Mouse (Mus musculus) heart, postnatal 0 days (tissue): Measurements from ENCODE around the gene Haus2. TPM values are rescaled to one million over a fixed set of nuclear protein-coding genes. Genes with fewer than 3 reads are reported as not detected.
"Not testable (repeated sequence)": the region's sequence is repeated elsewhere in the genome, so short reads cannot be mapped to it uniquely, and the experiment has no call there.

Experiments used
- ATAC-seq: fragments of 200-750 bp; cut with Nextera tagmentation; 2 replicates; pipeline ENCODE4 v1.8.0; 2017; ENCODE audit warnings: low read depth, moderate number of reproducible peaks, moderate library complexity; ENCODE audit not compliant: insufficient read depth
- DNase-seq: peaks from one replicate; pipeline ENCODE4 v3.0.0-alpha.2; 2016; ENCODE audit warnings: low spot score
- H3K27ac ChIP-seq: fragments of 300-500 bp; sonication (generic); 2 replicates; pipeline ENCODE4 v1.5.1; 2014; ENCODE audit warnings: low read depth, mild to moderate bottlenecking
- H3K27me3 ChIP-seq: fragments of 300-500 bp; sonication (generic); 2 replicates; pipeline ENCODE4 v1.6.1; 2014; ENCODE audit warnings: low read length, mixed read lengths; ENCODE audit not compliant: control insufficient read depth, insufficient read depth
- H3K36me3 ChIP-seq: fragments of 300-500 bp; sonication (generic); replicated peaks from 2 replicates; pipeline ENCODE4 v1.6.1; 2014; ENCODE audit warnings: low read length, mixed read lengths; ENCODE audit not compliant: control insufficient read depth, insufficient read depth
- H3K4me1 ChIP-seq: fragments of 300-500 bp; sonication (generic); 2 replicates; pipeline ENCODE4 v1.6.1; 2014; ENCODE audit warnings: antibody characterized with exemption; ENCODE audit not compliant: control insufficient read depth, insufficient read depth
- H3K4me2 ChIP-seq: fragments of 300-500 bp; sonication (generic); 2 replicates; pipeline ENCODE4 v1.6.1; 2014; ENCODE audit warnings: low read depth, mild to moderate bottlenecking, low read length, moderate library complexity
- H3K4me3 ChIP-seq: fragments of 300-500 bp; sonication (generic); 2 replicates; pipeline ENCODE4 v1.5.1; 2014; ENCODE audit warnings: low read depth, low read length
- H3K9ac ChIP-seq: fragments of 300-500 bp; sonication (generic); replicated peaks from 2 replicates; pipeline ENCODE4 v1.6.1; 2014; ENCODE audit warnings: low read depth, low read length, mixed read lengths
- H3K9me3 ChIP-seq: fragments of 300-500 bp; sonication (generic); replicated peaks from 2 replicates; pipeline ENCODE4 v1.6.1; 2016; ENCODE audit warnings: low read length; ENCODE audit not compliant: control insufficient read depth
- CTCF ChIP-seq: IDR thresholded peaks from 2 replicates; pipeline ENCODE4 v1.5.1; 2016; ENCODE audit warnings: antibody characterized with exemption, control low read depth, low read depth
- EP300 ChIP-seq: IDR thresholded peaks from 2 replicates; pipeline ENCODE4 v1.6.1; 2016; ENCODE audit warnings: antibody characterized with exemption, low read depth
- WGBS: fragments of 180-500 bp; shearing (Covaris S2); extraction: QIAGEN DNeasy Blood & Tissue Kit; methylation state at CpG from one replicate; pipeline ENCODE4 v1.1.7; 2014; 5-methylcytosine and 5-hydroxymethylcytosine counted together
- polyA plus RNA-seq: library from polyadenylated mRNA; unstranded; fragments of >200 nt; fragmentation: Nextera tagmentation; extraction: Ambion mirVana; gene quantifications from 2 replicates; pipeline ENCODE4 v1.2.1, GENCODE M21; 2015
- total RNA-seq: library from RNA; depleted of rRNA; stranded (reverse); fragments of >200 nt; gene quantifications from 2 replicates; pipeline ENCODE4 v1.2.3, GENCODE M21; 2014; ENCODE audit warnings: low replicate concordance

Gene Haus2
- total and polyA plus RNA-seq, 2 experiments from 2014 or later, result 18.3 to 22.2 TPM

DNA sequence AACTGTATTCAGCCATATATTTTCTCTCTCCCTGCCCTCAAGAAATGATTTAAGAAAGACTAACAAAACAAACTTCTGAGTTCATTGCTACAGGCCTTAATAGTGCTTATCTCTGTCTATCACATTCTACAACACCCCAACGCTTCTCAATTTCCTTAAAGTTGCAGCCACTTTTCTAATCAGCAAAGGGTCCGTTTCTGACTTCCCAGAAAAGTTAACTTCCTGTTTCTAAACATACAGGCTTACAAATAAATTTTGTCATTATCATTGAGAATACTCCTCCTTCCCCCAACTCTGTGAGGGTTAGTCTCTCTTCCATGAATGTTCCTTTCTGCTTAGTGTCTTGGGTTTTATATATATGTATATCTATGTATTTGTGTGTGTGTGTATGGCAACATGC is 43.8 kb upstream of the Haus2 start:
- H3K9ac ChIP-seq, result no peak overlapping the region
- peaks cover 11% of the 10 kb centered on the region; the same call in 1 of the 2 replicates for H3K4me1 ChIP-seq
- H3K9me3 ChIP-seq, result no peaks in the 10 kb centered on the region
- no peaks in the 10 kb centered on the region for H3K27me3 ChIP-seq
- no peak overlapping the region for H3K4me3 ChIP-seq
- H3K4me2 ChIP-seq, result no peak overlapping the region
- WGBS, result 58% methylated on average over 2 of the region's 2 CpGs
- H3K27ac ChIP-seq, result no peak overlapping the region
- ATAC-seq (no peak), DNase-seq (no peak)
- TF ChIP-seq EP300 (no peak), CTCF (no peak)
- no peaks in the 10 kb centered on the region for H3K36me3 ChIP-seq

DNA sequence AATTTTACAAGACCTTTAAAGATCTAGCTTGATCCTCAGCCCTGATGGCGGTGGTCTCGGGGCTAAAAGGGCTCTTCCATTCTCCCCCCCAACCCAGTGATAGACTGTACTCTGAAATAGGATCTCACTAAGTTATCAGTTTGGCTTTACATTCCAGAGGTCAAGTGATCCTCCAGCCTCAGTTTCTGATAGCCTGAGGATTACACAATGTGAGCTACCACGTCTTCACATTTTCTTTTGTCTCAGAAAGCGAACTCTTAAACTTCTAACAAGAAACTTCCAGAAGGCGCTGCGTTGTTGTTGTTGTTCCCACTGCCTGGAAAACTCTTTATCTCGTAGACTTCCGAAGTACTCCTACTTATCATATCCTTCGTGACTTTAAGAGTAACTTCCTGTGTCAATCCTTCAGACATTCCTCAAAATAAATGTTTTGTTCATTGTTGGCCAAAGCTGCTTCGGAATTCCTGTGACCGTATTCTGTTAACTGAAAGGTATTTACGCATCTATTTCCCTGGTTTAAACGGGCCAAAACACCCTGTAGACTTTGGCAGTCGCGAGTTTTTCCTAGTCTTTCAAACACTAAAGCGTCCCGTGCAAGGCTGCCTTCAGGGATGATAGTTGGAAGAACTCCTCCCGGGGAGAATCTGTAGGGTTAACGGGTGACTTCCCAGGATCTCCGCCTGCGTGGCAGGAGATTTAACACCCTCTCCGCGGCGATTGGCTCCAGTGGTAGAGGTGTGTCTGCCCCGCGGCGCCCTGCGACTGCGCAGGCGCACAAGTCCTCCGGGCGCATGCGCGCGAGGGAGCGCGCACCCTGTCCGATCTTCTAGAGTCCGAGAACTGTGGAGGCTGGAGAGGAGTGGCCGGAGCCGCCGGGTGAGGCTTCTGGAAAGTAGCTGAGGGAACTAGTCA is 42.0 kb upstream of the Haus2 start, which contains the start of gene Snap23:
Gene Snap23 (plus strand): TSS at position 786 of the 912 bp plus-strand sequence.
- ATAC-seq (peak; percentile 94), DNase-seq (peak; percentile 96)
- H3K4me2 ChIP-seq, result peak within 1 kb of the TSS; percentile 81
- no peaks in the 10 kb centered on the region for H3K9me3 ChIP-seq
- peak within 1 kb of the TSS; percentile 95 for H3K27ac ChIP-seq
- peak within 1 kb of the TSS; percentile 72 for H3K4me3 ChIP-seq
- H3K27me3 ChIP-seq, result no peaks in the 10 kb centered on the region
- TF ChIP-seq EP300 (0 out of 2 replicates have a peak, but pooled peaks have one; percentile 18), CTCF (no peak)
- H3K4me1 ChIP-seq, result peaks cover 6% of the 10 kb centered on the region; the same call in 1 of the 2 replicates
- H3K36me3 ChIP-seq, result 0 out of 2 replicates have a peak, but pooled peaks cover 9% of the 10 kb centered on the region
- under 1% methylated on average over 42 of the region's 42 CpGs for WGBS
- peak within 1 kb of the TSS; percentile 85 for H3K9ac ChIP-seq

- TF ChIP-seq EP300, result no peak
- no peak for TF ChIP-seq CTCF
Observed at GRCm38 (mm10) chr2:120567798-120568320, 41.3 kb upstream of the Haus2 start.

GRCm38 (mm10) chr2:120571081-120571480 is 38.1 kb upstream of the Haus2 start:
- Histone ChIP-seq H3K27me3 (no peaks in the 10 kb centered on the region), H3K9me3 (no peaks in the 10 kb centered on the region), H3K4me2 (no peak overlapping the region), H3K9ac (no peak overlapping the region), H3K4me3 (no peak overlapping the region), H3K36me3 (0 out of 2 replicates have a peak, but pooled peaks cover 9% of the 10 kb centered on the region), H3K4me1 (no peaks in the 10 kb centered on the region), H3K27ac (no peak overlapping the region)
- DNase-seq, result no peak
- 91% methylated on average over 3 of the region's 3 CpGs for WGBS
- no peak for ATAC-seq
- TF ChIP-seq EP300, result no peak
- TF ChIP-seq CTCF, result no peak

More at GRCm38 (mm10) chr2:120567798-120568320, 41.3 kb upstream of the Haus2 start:
- WGBS, result under 1% methylated on average over 22 of the region's 22 CpGs
- Histone ChIP-seq H3K4me1 (no peaks in the 10 kb centered on the region), H3K9ac (peak overlapping the region; percentile 85), H3K27me3 (no peaks in the 10 kb centered on the region), H3K4me2 (peak overlapping the region; percentile 81), H3K36me3 (0 out of 2 replicates have a peak, but pooled peaks cover 9% of the 10 kb centered on the region), H3K4me3 (peak overlapping the region; percentile 72), H3K9me3 (no peaks in the 10 kb centered on the region), H3K27ac (peak overlapping the region; percentile 95)
- peak; percentile 41 for DNase-seq
- peak; percentile 44 for ATAC-seq

DNA sequence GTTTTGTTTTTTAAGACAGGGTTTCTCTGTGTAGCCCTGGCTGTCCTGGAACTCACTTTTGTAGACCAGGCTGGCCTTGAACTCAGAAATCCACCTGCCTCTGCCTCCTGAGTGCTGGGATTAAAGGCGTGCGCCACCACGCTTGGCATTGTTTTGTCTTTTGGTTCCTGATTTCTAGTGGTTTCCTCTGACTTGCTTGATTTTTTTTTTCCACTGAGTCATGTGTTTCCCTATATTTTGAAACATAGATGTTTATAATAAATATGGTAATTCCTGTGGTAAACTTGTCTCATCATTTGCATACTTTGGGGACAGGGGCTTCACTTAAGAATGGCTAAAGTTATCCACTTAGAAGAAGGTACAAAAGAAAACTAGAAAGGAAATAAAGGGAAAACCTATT is 37.0 kb upstream of the Haus2 start:
- not testable (repeated sequence) for H3K4me2 ChIP-seq, H3K9me3 ChIP-seq, H3K9ac ChIP-seq, ATAC-seq, H3K4me1 ChIP-seq, H3K4me3 ChIP-seq, H3K36me3 ChIP-seq, H3K27me3 ChIP-seq, DNase-seq, H3K27ac ChIP-seq
- 89% methylated on average over 3 of the region's 3 CpGs for WGBS
